ENCODE assay signal across 8 mouse cellular contexts in the genomic region with DNA sequence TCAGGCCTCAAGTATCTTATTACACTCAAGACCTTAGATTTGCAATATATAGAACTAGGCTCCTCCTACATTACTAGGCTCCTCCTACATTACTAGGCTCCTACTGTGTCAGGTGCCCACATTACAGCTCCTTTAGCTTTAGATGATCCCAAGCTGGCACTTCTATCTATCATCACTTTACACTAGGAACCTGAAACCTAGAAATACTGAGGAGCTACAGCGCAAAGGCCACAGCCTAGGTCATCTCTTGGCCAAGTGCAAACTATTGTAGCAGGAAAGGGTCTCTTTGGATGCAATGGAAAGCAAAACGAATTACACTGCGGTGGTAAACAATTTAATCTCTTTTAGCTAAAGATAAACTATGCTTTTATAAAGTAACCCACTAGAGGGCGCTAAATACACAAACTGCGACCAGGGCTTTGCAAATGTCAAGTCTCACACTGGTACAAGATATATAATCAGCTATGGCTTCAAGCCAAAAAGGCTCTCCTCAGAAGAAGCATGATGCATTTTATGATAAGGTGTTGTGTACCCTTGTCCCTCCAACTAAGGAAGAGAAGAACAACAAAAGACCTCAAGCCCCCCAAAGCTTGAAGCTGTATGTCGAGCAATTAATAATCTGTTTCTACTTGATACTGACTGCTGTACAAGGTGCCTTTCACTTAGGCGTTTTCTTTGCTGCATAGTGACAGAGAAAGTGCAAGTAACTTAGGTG. TPM values are rescaled to one million over a fixed set of nuclear protein-coding genes. Genes with fewer than 3 reads are reported as not detected.
DNase-seq lines count a peak whose midpoint lies in the region; ATAC-seq and TF ChIP-seq lines count a peak whose summit lies in the region.

No protein-coding gene starts in this region.

- peaks cover 68% of the 10 kb centered on the region for H3K4me1 ChIP-seq in forebrain, embryonic 16.5 days (replicated peaks; ENCODE audit: control insufficient read depth, insufficient read depth, low read length)
- peaks cover 55% of the 10 kb centered on the region for H3K4me1 ChIP-seq in limb, embryonic 14.5 days (ENCODE audit: control insufficient read depth, insufficient read depth, low read length)

- H3K4me3 ChIP-seq in forebrain, embryonic 16.5 days (replicated peaks; ENCODE audit: low read length): no peak overlapping the region
- H3K4me3 ChIP-seq in limb, embryonic 14.5 days (replicated peaks; ENCODE audit: low read length): no peak overlapping the region

- ATAC-seq in forebrain, embryonic 16.5 days: peak; percentile 32
- no peak for ATAC-seq in limb, embryonic 14.5 days (ENCODE audit: low FRiP score, low read depth)
- ATAC-seq in monocyte, adult 5-6 weeks (replicated peaks; ENCODE audit: insufficient number of reproducible peaks, low FRiP score, low TSS enrichment, poor library complexity, severe bottlenecking): peak; percentile 20; the same call in 1 of the 2 replicates

- peak overlapping the region; percentile 34; the same call in 1 of the 2 replicates for H3K27ac ChIP-seq in forebrain, embryonic 16.5 days (ENCODE audit: low read length)
- no peak overlapping the region for H3K27ac ChIP-seq in limb, embryonic 14.5 days (replicated peaks; ENCODE audit: low read depth, low read length)

- H3K36me3 ChIP-seq in forebrain, embryonic 16.5 days (ENCODE audit: control insufficient read depth, insufficient read depth): 0 out of 2 replicates have a peak, but pooled peaks cover 1% of the 10 kb centered on the region
- peaks cover 12% of the 10 kb centered on the region for H3K36me3 ChIP-seq in limb, embryonic 14.5 days (ENCODE audit: control insufficient read depth, insufficient read depth, low read length)

- no peaks in the 10 kb centered on the region for H3K27me3 ChIP-seq in forebrain, embryonic 16.5 days (replicated peaks; ENCODE audit: control insufficient read depth, insufficient read depth, low read length)
- no peaks in the 10 kb centered on the region for H3K27me3 ChIP-seq in limb, embryonic 14.5 days (ENCODE audit: control insufficient read depth, insufficient read depth, low read length)

- H3K9ac ChIP-seq in forebrain, embryonic 16.5 days (replicated peaks; ENCODE audit: low read depth, low read length): no peak overlapping the region
- no peak overlapping the region for H3K9ac ChIP-seq in limb, embryonic 14.5 days (ENCODE audit: low read depth, low read length, severe bottlenecking)

- DNase-seq in spleen, adult 12 weeks (ENCODE audit: low spot score): peak; percentile 38
- no peak for DNase-seq in spleen, postnatal 10 days (ENCODE audit: low spot score in 2 of 2)
- peak; percentile 48 for DNase-seq in c-Kit-positive CD71-positive TER-119-negative erythroid progenitor cells, embryonic 14.5 days (ENCODE audit: low read depth)
- DNase-seq in limb, embryonic 14.5 days (ENCODE audit: low spot score): peak; percentile 85
- no peak for DNase-seq in adrenal gland, adult 18-20 months (ENCODE audit: low spot score in 2 of 2)
- DNase-seq in urinary bladder, postnatal 10 days (ENCODE audit: low spot score): no peak

- H3K4me2 ChIP-seq in forebrain, embryonic 16.5 days (ENCODE audit: low read length): peak overlapping the region; percentile 27; the same call in 1 of the 2 replicates
- no peak overlapping the region for H3K4me2 ChIP-seq in limb, embryonic 14.5 days (replicated peaks; ENCODE audit: low read depth, low read length, severe bottlenecking)

- 19% methylated on average over 7 of the region's 7 CpGs for WGBS in forebrain, embryonic 16.5 days
- 28% methylated on average over 7 of the region's 7 CpGs for WGBS in limb, embryonic 14.5 days

- no peaks in the 10 kb centered on the region for H3K9me3 ChIP-seq in forebrain, embryonic 16.5 days (ENCODE audit: control insufficient read depth, low read length)
- H3K9me3 ChIP-seq in limb, embryonic 14.5 days (ENCODE audit: control insufficient read depth, low read length): no peaks in the 10 kb centered on the region

- no peak for TF ChIP-seq POLR2A in limb, embryonic 14.5 days (IDR thresholded peaks at IDR 0.05; ENCODE audit: borderline replicate concordance, extremely low read depth, insufficient read depth, insufficient read length)

RNA-seq across cellular contexts. Expression of a gene that starts 18.5 kb away (rescaled TPM):
- polyA plus RNA-seq in forebrain, embryonic 16.5 days (2015; fragmentation: Nextera tagmentation; extraction: Ambion mirVana): 198 and 209 TPM in 2 replicates
- 37.3 and 39.0 TPM in 2 replicates for polyA plus RNA-seq in limb, embryonic 14.5 days (2012; rRNA removed)
- 87.2 and 97.4 TPM in 2 replicates for polyA plus RNA-seq in limb, embryonic 14.5 days (2014; fragmentation: Nextera tagmentation; extraction: Ambion mirVana)
- 134 to 222 TPM (median 199 TPM) in 3 replicates for total RNA-seq in monocyte, adult 5-6 weeks (2017)
- total RNA-seq in adrenal gland, adult 18-20 months (2021): 10 to 100 TPM; 58.3 to 69.8 TPM

Comparison
In these comparisons a context has a peak if more than half of its experiments do, and no peak if none do; other contexts are left out.
1. DNase-seq: peak in spleen, adult 12 weeks (single experiment), c-Kit-positive CD71-positive TER-119-negative erythroid progenitor cells, embryonic 14.5 days (single experiment) and limb, embryonic 14.5 days (single experiment); none in spleen, postnatal 10 days (0 of 2), adrenal gland, adult 18-20 months (0 of 2) and urinary bladder, postnatal 10 days (single experiment).